Mouse (Mus musculus): ENCODE results near the gene Scp2. TPM values are rescaled to one million over a fixed set of nuclear protein-coding genes. Genes with fewer than 3 reads are reported as not detected.
A peak's percentile ranks its signal among the peaks of the same experiment; 100 is the strongest.

Scp2 gene
- polyA plus RNA-seq, 1 experiment from 2014 or later, result 223 TPM

DNA sequence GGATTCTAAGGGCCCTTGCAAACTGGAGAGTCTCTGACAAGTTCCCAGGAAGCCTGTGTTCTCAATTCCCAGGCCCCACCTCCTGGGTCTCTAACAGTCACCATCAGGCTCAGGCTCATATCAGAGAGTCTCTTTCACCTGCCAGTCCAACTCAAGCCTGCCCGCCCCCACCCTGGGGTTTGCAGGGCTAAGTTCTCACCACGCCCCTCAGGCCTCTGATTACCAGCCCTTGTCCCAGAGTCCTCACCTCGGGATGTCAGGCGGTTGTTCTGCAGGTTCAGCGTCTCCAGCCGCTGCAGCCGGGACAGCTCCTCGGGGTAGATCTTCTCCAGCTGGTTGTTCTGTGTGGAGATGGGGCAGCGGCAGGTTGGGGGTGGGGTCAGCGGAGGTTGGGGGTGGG, 119.5 kb downstream of the Scp2 start:
- 7% methylated on average over 10 of the region's 10 CpGs for WGBS
- Histone ChIP-seq H3K9ac (no peak overlapping the region), H3K9me3 (replicated peaks) (no peaks in the 10 kb centered on the region), H3K4me1 (peaks cover 5% of the 10 kb centered on the region; the same call in 1 of the 2 replicates), H3K4me2 (0 out of 2 replicates have a peak overlapping the region, but pooled peaks have one; percentile 10), H3K36me3 (ENCODE audit: poor library complexity, severe bottlenecking) (no peaks in the 10 kb centered on the region), H3K4me3 (no peak overlapping the region), H3K27ac (no peak overlapping the region), H3K27me3 (peaks cover 18% of the 10 kb centered on the region)
- ATAC-seq, result no peak

DNA sequence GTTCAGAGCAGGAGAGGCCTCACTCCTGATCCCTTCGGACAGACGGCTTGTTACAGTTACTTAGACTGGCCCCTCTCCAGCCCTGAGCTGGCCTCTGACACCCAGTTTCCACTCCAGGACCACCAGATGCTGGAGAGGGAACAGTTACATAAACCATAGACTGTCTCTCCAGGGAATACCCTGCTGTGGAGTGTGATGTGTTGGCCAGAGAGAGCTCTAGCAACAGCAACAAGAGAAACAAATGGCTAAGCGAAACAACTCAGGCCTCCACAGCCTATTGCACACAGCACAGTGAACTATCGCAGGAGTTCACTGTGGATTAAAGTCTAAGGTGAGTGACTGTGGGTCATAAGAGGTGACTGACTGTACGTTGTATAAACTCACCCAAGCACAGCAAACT, 120.2 kb downstream of the Scp2 start:
- H3K9ac ChIP-seq, result no peak overlapping the region

GRCm38 (mm10) chr4:108023186-108023585, 121.6 kb downstream of the Scp2 start:
- Histone ChIP-seq H3K27me3 (no peaks in the 10 kb centered on the region), H3K27ac (no peak overlapping the region), H3K4me3 (no peak overlapping the region), H3K9ac (no peak overlapping the region), H3K9me3 (replicated peaks) (no peaks in the 10 kb centered on the region), H3K4me1 (peaks cover 18% of the 10 kb centered on the region), H3K4me2 (no peak overlapping the region), H3K36me3 (ENCODE audit: poor library complexity, severe bottlenecking) (no peaks in the 10 kb centered on the region)
- 86% methylated on average over 4 of the region's 4 CpGs for WGBS
- no peak for ATAC-seq

More for the DNA sequence above, 120.2 kb downstream of the Scp2 start:
- Histone ChIP-seq H3K27me3 (peaks cover 11% of the 10 kb centered on the region), H3K4me1 (peaks cover 5% of the 10 kb centered on the region; the same call in 1 of the 2 replicates), H3K27ac (no peak overlapping the region), H3K4me2 (no peak overlapping the region), H3K9me3 (replicated peaks) (no peaks in the 10 kb centered on the region), H3K36me3 (ENCODE audit: poor library complexity, severe bottlenecking) (no peaks in the 10 kb centered on the region), H3K4me3 (no peak overlapping the region)
- no peak for ATAC-seq
- 65% methylated on average over 5 of the region's 5 CpGs for WGBS

- no peaks in the 10 kb centered on the region for H3K36me3 ChIP-seq (ENCODE audit: poor library complexity, severe bottlenecking)
- H3K4me1 ChIP-seq, result peaks cover 13% of the 10 kb centered on the region
- ATAC-seq, result no peak
- no peak overlapping the region for H3K9ac ChIP-seq
- H3K9me3 ChIP-seq (replicated peaks), result no peaks in the 10 kb centered on the region
- H3K27ac ChIP-seq, result no peak overlapping the region
- WGBS, result 82% methylated on average over 6 of the region's 6 CpGs
- no peak overlapping the region for H3K4me2 ChIP-seq
- H3K4me3 ChIP-seq, result no peak overlapping the region
- no peaks in the 10 kb centered on the region for H3K27me3 ChIP-seq
Observed at GRCm38 (mm10) chr4:108020178-108020577, 124.6 kb downstream of the Scp2 start.

- 0 out of 2 replicates have a peak overlapping the region, but pooled peaks have one; percentile 0 for H3K27ac ChIP-seq
- 44% methylated on average over 14 of the region's 14 CpGs for WGBS
- 0 out of 2 replicates have a peak, but pooled peaks have one; percentile 41 for ATAC-seq
- peaks cover 13% of the 10 kb centered on the region for H3K4me1 ChIP-seq
- no peak overlapping the region for H3K9ac ChIP-seq
- H3K27me3 ChIP-seq, result no peaks in the 10 kb centered on the region
- no peak overlapping the region for H3K4me3 ChIP-seq
- no peak overlapping the region for H3K4me2 ChIP-seq
- no peaks in the 10 kb centered on the region for H3K36me3 ChIP-seq (ENCODE audit: poor library complexity, severe bottlenecking)
- no peaks in the 10 kb centered on the region for H3K9me3 ChIP-seq (replicated peaks)
Observed at GRCm38 (mm10) chr4:108018961-108019921, 125.6 kb downstream of the Scp2 start.

DNA sequence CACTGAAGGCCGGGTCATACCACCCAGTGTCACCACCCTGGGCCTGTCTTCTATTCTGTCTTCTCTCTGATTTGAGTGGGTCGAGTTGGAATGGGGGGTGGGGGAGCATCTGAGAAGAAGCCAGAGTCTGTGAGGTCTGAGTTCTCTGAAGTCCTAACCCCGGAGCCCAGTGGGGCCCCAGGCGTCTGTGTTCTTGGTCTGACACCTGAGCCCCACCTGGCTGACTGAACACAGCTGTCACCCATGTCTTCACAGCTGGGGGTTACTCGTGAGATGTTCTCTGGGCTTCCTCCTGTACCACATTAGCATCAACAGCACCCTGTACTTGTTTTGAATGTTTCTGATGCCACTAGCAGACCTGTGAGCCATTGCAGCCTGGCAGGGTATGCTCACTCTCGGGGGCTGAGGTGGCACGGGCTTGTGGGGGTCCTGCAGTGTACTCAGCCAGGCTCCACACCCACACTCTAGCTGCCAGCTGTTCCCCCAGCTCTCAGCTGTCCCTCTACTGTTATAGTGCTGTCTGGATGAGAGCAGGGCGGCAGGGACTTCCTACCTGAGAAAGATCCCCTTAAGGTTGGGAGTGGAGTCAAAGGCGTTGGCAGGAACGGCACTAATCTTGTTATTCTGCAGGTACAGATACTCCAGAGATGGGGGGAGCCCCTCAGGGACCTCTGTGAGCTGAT, 126.4 kb downstream of the Scp2 start:
- no peak overlapping the region for H3K9ac ChIP-seq
- no peaks in the 10 kb centered on the region for H3K36me3 ChIP-seq (ENCODE audit: poor library complexity, severe bottlenecking)
- H3K4me1 ChIP-seq, result peaks cover 13% of the 10 kb centered on the region
- no peak overlapping the region for H3K27ac ChIP-seq
- no peak for ATAC-seq
- no peak overlapping the region for H3K4me2 ChIP-seq
- 47% methylated on average over 10 of the region's 10 CpGs for WGBS
- no peak overlapping the region for H3K4me3 ChIP-seq
- H3K27me3 ChIP-seq, result no peaks in the 10 kb centered on the region
- H3K9me3 ChIP-seq (replicated peaks), result no peaks in the 10 kb centered on the region

DNA sequence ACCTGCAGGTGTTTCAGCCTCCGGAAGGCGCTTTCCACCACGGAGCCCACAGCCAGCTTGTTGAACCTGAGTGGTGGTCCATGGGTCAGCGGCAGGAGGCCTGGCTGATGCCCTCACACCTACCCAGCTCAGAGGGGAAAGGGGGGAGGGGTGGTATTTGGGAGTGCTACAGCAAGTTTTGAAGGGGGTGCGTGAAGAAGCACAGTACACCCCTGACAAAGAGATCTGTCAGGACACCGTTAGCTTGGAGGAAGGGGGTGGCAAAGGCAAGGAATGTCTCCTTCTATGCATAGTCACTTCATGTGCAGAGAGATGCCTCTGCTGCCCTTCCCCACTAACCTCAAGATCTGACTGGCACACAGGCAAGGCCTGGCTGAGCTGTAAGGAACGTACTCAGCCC, 127.0 kb downstream of the Scp2 start:
- no peak overlapping the region for H3K4me3 ChIP-seq
- H3K27ac ChIP-seq, result no peak overlapping the region
- H3K4me2 ChIP-seq, result no peak overlapping the region
- no peaks in the 10 kb centered on the region for H3K9me3 ChIP-seq (replicated peaks)
- H3K27me3 ChIP-seq, result no peaks in the 10 kb centered on the region
- no peaks in the 10 kb centered on the region for H3K36me3 ChIP-seq (ENCODE audit: poor library complexity, severe bottlenecking)
- peaks cover 13% of the 10 kb centered on the region for H3K4me1 ChIP-seq
- ATAC-seq, result no peak
- H3K9ac ChIP-seq, result no peak overlapping the region
- 80% methylated on average over 7 of the region's 7 CpGs for WGBS

DNA sequence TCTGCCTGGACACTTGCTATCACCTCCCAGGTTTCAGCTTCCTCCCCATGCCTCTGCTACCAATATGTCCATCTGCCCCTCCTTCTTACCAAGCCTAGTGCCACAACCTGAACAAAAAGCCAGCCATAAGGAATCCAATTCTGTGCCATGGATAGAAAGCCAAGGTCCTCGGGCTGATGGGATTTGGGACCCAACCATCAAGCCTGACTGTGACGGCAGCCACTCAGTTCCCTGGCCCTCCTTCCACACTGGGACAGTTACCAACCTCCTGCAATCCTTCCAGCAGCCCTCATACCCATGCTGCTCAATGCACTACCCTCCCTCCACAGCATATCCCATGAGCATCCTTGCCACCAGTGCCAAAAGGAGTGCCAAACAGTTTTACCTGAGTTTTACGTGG, 128.5 kb downstream of the Scp2 start:
- H3K4me2 ChIP-seq, result no peak overlapping the region
- no peaks in the 10 kb centered on the region for H3K36me3 ChIP-seq (ENCODE audit: poor library complexity, severe bottlenecking)
- no peaks in the 10 kb centered on the region for H3K27me3 ChIP-seq
- 81% methylated on average over 3 of the region's 3 CpGs for WGBS
- ATAC-seq, result no peak
- H3K4me3 ChIP-seq, result no peak overlapping the region
- no peaks in the 10 kb centered on the region for H3K9me3 ChIP-seq (replicated peaks)
- peaks cover 13% of the 10 kb centered on the region for H3K4me1 ChIP-seq
- no peak overlapping the region for H3K27ac ChIP-seq
- H3K9ac ChIP-seq, result no peak overlapping the region

DNA sequence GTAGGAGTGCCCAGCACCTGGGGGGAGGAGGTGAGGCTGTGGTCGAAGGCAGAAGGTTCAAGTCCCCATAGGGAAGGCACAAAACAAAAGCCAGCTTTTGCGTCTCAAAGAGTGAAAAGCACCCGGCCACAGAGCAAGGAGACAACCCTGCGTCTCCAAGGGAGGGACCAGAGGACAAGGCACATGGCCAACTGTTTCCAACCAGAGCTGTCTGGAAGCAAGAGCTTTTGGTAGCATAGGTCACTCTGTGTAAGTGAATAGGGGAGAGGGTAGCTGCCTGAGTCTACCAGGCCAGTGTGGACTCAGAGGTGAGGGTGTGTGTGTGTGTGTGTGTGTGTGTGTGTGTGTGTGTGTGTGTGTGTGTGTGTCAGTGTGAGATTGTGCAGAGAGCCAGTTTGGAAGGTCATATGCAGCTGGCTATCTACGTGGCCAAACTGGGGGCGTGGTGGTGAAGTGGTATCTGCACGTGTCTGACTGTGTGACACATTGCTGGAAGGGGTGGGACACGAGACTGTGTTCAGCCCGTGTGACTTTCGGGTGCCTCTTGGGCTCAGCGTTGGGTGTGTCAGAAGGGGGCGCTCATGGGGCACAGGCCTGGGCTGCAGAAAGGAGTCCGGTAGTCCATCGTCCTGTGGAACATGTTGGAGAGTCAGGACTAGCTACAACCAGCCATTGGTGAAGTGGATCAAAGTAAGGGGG, 129.6 kb downstream of the Scp2 start:
- 64% methylated on average over 14 of the region's 14 CpGs for WGBS
- Histone ChIP-seq H3K36me3 (ENCODE audit: poor library complexity, severe bottlenecking) (no peaks in the 10 kb centered on the region), H3K4me2 (no peak overlapping the region)

GRCm38 (mm10) chr4:108014466-108014865, 130.3 kb downstream of the Scp2 start:
- Histone ChIP-seq H3K27ac (no peak overlapping the region), H3K9ac (no peak overlapping the region), H3K27me3 (no peaks in the 10 kb centered on the region), H3K4me2 (no peak overlapping the region), H3K4me1 (peaks cover 12% of the 10 kb centered on the region), H3K36me3 (ENCODE audit: poor library complexity, severe bottlenecking) (no peaks in the 10 kb centered on the region), H3K4me3 (no peak overlapping the region), H3K9me3 (replicated peaks) (no peaks in the 10 kb centered on the region)
- no peak for ATAC-seq
- 94% methylated on average over 2 of the region's 2 CpGs for WGBS

More for the DNA sequence above, 129.6 kb downstream of the Scp2 start:
- no peak overlapping the region for H3K4me3 ChIP-seq
- no peak overlapping the region for H3K9ac ChIP-seq
- no peak for ATAC-seq
- peaks cover 13% of the 10 kb centered on the region for H3K4me1 ChIP-seq
- H3K9me3 ChIP-seq (replicated peaks), result no peaks in the 10 kb centered on the region
- H3K27me3 ChIP-seq, result no peaks in the 10 kb centered on the region
- no peak overlapping the region for H3K27ac ChIP-seq

DNA sequence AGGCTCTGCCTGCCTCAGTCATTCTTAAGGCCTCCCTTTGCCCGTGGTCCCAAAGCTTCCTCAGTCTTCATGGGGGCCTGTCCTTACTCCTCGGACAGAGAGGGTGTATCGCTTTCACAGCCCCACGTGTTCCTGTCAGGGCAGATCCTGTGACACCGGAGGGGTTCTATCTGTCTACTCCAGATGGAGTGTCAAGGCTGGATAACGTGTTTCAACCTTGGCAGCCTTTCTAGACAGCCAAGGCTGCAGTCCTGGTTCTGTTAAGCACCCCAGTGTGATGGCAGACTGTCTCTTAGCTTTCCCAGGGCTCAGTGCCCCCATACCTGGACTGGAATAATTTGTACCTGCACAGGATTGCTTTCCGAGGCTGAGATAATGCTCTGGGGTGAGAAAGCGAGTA, 136.3 kb downstream of the Scp2 start:
- no peak for ATAC-seq
- Histone ChIP-seq H3K27me3 (no peaks in the 10 kb centered on the region), H3K4me3 (no peak overlapping the region), H3K36me3 (ENCODE audit: poor library complexity, severe bottlenecking) (no peaks in the 10 kb centered on the region), H3K4me1 (peaks cover 4% of the 10 kb centered on the region), H3K9me3 (replicated peaks) (no peaks in the 10 kb centered on the region), H3K4me2 (no peak overlapping the region), H3K27ac (no peak overlapping the region), H3K9ac (no peak overlapping the region)
- WGBS, result 90% methylated on average over 8 of the region's 8 CpGs

All from forebrain, embryonic 13.5 days (tissue).